Mouse (Mus musculus): ENCODE data around the gene Polr3g. TPM values are rescaled to one million over a fixed set of nuclear protein-coding genes. Genes with fewer than 3 reads are reported as not detected.
"Not testable (repeated sequence)": the region's sequence is repeated elsewhere in the genome, so short reads cannot be mapped to it uniquely, and the experiment has no call there.

The Polr3g gene
- total and polyA plus RNA-seq, 3 experiments = 2.0 to 4.5 (median 3.3) TPM

DNA sequence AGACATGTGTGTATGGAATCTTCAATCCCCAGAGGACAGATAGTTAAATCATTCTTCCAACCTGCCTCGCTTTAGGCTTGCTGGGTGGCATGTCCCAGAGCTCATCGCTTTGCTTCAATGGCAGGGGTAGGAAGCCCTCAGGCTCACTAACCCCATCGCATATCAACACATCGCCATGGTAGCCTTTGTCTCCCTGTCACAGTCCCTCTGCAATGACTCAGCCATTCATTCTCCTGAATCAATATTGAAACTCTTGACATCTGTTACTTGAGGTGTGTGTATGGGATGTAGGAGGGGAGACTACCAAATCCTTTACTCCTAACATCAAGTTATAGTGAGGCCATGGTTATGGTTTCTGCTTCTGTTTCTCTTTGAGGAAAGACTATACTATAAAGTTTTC, 71.2 kb downstream of the Polr3g start:
- H3K9ac ChIP-seq (ENCODE audit: low read depth, low read length) = no peak overlapping the region
- H3K27me3 ChIP-seq (ENCODE audit: control insufficient read depth, insufficient read depth, low read length) = no peaks in the 10 kb centered on the region
- H3K27ac ChIP-seq = no peak overlapping the region
- no peaks in the 10 kb centered on the region for H3K36me3 ChIP-seq (ENCODE audit: control insufficient read depth, insufficient read depth, low read length)
- intact Hi-C loops (cut with DNase I) = loop anchor here (2.0 to 5.0 kb wide), 2 partner anchors 121 to 202 kb away; no protein-coding TSS in a partner anchor
- no peaks in the 10 kb centered on the region for H3K4me1 ChIP-seq (ENCODE audit: control insufficient read depth, insufficient read depth, low read length)
- TF ChIP-seq POLR2A (IDR thresholded peaks at IDR 0.05; ENCODE audit: insufficient read depth, low read depth, low read length) = no peak
- no peak for TF ChIP-seq CTCF (IDR thresholded peaks at IDR 0.05)
- no peak for TF ChIP-seq EP300 (IDR thresholded peaks at IDR 0.05; ENCODE audit: insufficient read depth, low read depth, low read length)
- no peak for DNase-seq
- no peak overlapping the region for H3K4me3 ChIP-seq
- no peaks in the 10 kb centered on the region for H3K79me2 ChIP-seq (replicated peaks; ENCODE audit: control insufficient read depth, insufficient read depth, low read length)
- WGBS = 57% methylated on average over 4 of the region's 4 CpGs

DNA sequence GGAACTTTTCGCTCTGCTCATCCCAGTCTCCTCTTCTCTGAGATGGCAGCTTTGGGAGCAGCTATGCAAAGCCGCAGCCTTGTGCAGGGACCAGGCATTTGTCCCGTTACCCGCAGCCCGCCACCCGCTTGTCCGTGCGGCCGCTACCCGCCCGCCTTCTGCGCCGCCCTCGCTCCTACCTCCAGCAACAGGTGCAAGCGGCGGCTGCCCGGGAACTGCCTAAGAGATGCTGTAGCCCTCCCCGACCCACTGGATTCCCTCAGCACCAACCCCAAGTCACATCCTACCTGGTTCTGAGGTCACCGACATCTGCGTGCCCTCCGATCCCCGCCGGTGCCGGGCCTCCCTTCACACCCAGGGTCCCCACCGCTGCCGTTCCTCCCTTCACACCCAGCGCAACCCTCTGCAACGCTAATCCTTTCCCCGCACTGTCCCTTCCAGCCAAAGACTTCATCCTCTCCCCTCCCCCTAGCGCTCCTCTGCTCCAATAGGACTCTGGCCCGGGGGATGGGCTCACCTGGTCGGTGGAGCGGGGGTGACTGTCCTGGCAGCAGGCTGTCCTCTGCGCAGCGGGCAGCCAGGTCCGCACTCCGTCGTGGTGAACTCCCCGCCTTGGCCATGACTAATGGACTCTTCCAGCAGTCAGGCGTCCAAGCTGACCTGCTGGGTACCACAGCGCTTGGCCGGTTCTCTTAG, 77.9 kb downstream of the Polr3g start, which contains the start of gene Adgrv1:
TSS of gene Adgrv1 (minus strand) at position 435 of the 696 bp plus-strand sequence.
- 3% methylated on average over 42 of the region's 42 CpGs for WGBS
- Histone ChIP-seq H3K36me3 (ENCODE audit: control insufficient read depth, insufficient read depth, low read length) (no peaks in the 10 kb centered on the region), H3K79me2 (replicated peaks; ENCODE audit: control insufficient read depth, insufficient read depth, low read length) (no peaks in the 10 kb centered on the region), H3K4me1 (ENCODE audit: control insufficient read depth, insufficient read depth, low read length) (no peaks in the 10 kb centered on the region), H3K27ac (no peak within 1 kb of the TSS), H3K9ac (ENCODE audit: low read depth, low read length) (no peak within 1 kb of the TSS), H3K27me3 (ENCODE audit: control insufficient read depth, insufficient read depth, low read length) (peaks cover 7% of the 10 kb centered on the region), H3K4me3 (peak within 1 kb of the TSS; percentile 6; the same call in 1 of the 2 replicates)
- intact Hi-C loops (cut with DNase I) = no loop called here
- peak; percentile 29 to 49 for DNase-seq
- TF ChIP-seq EP300 (IDR thresholded peaks at IDR 0.05; ENCODE audit: insufficient read depth, low read depth, low read length) (no peak), POLR2A (IDR thresholded peaks at IDR 0.05; ENCODE audit: insufficient read depth, low read depth, low read length) (no peak), CTCF (IDR thresholded peaks at IDR 0.05) (no peak)

DNA sequence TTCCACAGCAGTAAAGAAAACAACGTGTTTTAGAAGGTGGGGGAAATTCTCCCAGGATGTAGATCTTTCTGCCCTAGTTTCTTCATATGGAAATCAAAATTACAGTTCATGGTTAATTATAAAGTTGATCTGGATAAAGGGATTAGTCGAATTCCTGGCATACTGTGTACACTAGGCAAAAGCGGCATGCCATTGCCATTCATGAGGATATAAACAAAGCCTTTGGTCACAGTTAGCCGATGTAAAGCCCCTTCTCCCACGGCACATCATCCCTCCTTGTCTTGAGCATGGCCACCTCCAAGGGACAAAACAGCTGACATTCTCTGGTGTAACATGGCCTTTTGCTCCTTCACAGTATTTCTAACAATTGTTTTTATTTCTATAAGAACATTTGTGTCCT, 80.2 kb downstream of the Polr3g start:
- no peak overlapping the region for H3K4me3 ChIP-seq
- intact Hi-C loops (cut with DNase I) = no loop called here
- TF ChIP-seq POLR2A (IDR thresholded peaks at IDR 0.05; ENCODE audit: insufficient read depth, low read depth, low read length) = no peak
- no peak for TF ChIP-seq EP300 (IDR thresholded peaks at IDR 0.05; ENCODE audit: insufficient read depth, low read depth, low read length)
- no peak for TF ChIP-seq CTCF (IDR thresholded peaks at IDR 0.05)
- no peak overlapping the region for H3K27ac ChIP-seq
- no peaks in the 10 kb centered on the region for H3K36me3 ChIP-seq (ENCODE audit: control insufficient read depth, insufficient read depth, low read length)
- 70% methylated on average over 5 of the region's 5 CpGs for WGBS
- peaks cover 7% of the 10 kb centered on the region for H3K27me3 ChIP-seq (ENCODE audit: control insufficient read depth, insufficient read depth, low read length)
- no peaks in the 10 kb centered on the region for H3K4me1 ChIP-seq (ENCODE audit: control insufficient read depth, insufficient read depth, low read length)
- no peaks in the 10 kb centered on the region for H3K79me2 ChIP-seq (replicated peaks; ENCODE audit: control insufficient read depth, insufficient read depth, low read length)
- no peak for DNase-seq
- H3K9ac ChIP-seq (ENCODE audit: low read depth, low read length) = no peak overlapping the region

DNA sequence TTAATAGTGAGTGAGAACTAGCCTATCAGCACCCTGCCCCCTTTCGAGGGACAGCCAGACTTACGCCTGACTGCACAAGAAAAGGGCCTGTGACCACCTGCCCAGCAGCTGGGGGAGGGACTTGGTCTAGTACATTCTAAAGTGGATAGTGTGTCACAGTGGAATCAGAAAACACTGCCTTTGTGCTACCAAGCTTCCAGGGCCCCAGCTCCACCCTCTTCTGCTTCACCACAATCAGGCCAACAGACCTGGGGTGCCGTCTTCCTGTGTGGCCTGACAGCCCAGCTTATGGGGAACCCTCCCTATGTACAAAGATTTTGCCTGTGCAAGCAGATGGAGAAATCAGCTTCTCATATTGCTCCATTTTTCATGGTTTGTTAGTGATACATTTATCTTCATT, 81.4 kb downstream of the Polr3g start:
- Histone ChIP-seq H3K36me3 (ENCODE audit: control insufficient read depth, insufficient read depth, low read length) (no peaks in the 10 kb centered on the region), H3K4me1 (ENCODE audit: control insufficient read depth, insufficient read depth, low read length) (no peaks in the 10 kb centered on the region), H3K79me2 (replicated peaks; ENCODE audit: control insufficient read depth, insufficient read depth, low read length) (no peaks in the 10 kb centered on the region), H3K4me3 (no peak overlapping the region), H3K27ac (no peak overlapping the region), H3K9ac (ENCODE audit: low read depth, low read length) (no peak overlapping the region), H3K27me3 (ENCODE audit: control insufficient read depth, insufficient read depth, low read length) (peaks cover 7% of the 10 kb centered on the region)
- 71% methylated on average over 3 of the region's 3 CpGs for WGBS
- DNase-seq = no peak
- TF ChIP-seq POLR2A (IDR thresholded peaks at IDR 0.05; ENCODE audit: insufficient read depth, low read depth, low read length) (no peak), CTCF (IDR thresholded peaks at IDR 0.05) (no peak), EP300 (IDR thresholded peaks at IDR 0.05; ENCODE audit: insufficient read depth, low read depth, low read length) (no peak)
- intact Hi-C loops (cut with DNase I) = no loop called here

DNA sequence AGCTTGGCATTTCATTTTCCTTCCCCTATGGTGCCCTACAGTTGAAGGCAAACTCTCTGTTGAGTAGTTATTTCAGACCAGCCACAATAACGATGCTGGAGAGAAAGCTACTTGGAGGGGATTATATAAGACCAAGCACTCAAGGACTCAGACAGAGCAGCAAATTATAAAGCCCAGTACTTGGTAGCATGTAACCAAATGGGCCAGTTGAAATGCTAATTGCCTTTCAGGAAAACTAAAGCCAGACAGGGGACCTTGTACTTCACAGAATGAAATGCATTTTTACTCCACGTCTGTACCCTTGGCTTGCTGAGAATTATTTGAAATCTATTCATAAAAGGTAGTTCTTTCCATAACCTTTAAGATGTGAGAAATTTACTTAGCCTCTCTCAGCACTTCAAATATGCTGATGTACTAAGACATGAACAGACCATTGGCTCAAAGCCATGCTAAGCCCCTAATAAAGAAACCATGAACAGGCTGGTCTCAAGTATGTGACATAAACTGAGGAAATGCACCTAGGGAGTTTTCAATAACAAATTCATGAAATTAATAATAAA, 82.1 kb downstream of the Polr3g start:
- no peak overlapping the region for H3K27ac ChIP-seq
- H3K27me3 ChIP-seq (ENCODE audit: control insufficient read depth, insufficient read depth, low read length) = peaks cover 7% of the 10 kb centered on the region
- no peak for DNase-seq
- H3K4me1 ChIP-seq (ENCODE audit: control insufficient read depth, insufficient read depth, low read length) = no peaks in the 10 kb centered on the region
- intact Hi-C loops (cut with DNase I) = no loop called here
- TF ChIP-seq CTCF (IDR thresholded peaks at IDR 0.05) (no peak), EP300 (IDR thresholded peaks at IDR 0.05; ENCODE audit: insufficient read depth, low read depth, low read length) (no peak), POLR2A (IDR thresholded peaks at IDR 0.05; ENCODE audit: insufficient read depth, low read depth, low read length) (no peak)
- 65% methylated on average over 2 of the region's 2 CpGs for WGBS
- H3K79me2 ChIP-seq (replicated peaks; ENCODE audit: control insufficient read depth, insufficient read depth, low read length) = no peaks in the 10 kb centered on the region
- no peaks in the 10 kb centered on the region for H3K36me3 ChIP-seq (ENCODE audit: control insufficient read depth, insufficient read depth, low read length)
- H3K9ac ChIP-seq (ENCODE audit: low read depth, low read length) = no peak overlapping the region
- H3K4me3 ChIP-seq = no peak overlapping the region

DNA sequence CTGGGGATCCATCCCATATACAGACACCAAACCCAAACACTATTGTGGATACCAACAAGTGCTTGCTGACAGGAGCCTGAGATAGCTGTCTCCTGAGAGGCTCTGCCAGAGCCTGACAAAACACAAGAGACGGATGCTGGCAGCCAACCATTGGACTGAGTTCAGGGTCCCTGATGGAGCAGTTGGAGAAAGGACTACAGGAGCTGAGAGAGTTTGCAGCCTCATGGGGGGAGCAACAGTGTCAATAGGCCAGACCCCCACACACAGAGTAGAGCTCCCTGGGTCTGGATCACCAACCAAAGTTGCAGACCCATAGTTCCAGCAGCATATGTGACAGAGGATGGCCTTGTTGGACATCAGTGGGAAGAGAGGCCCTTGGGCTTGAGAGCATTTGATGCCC, 83.0 kb downstream of the Polr3g start:
- H3K27ac ChIP-seq; intact Hi-C loops (cut with DNase I); H3K79me2 ChIP-seq (replicated peaks; ENCODE audit: control insufficient read depth, insufficient read depth, low read length); DNase-seq; H3K36me3 ChIP-seq (ENCODE audit: control insufficient read depth, insufficient read depth, low read length); H3K4me1 ChIP-seq (ENCODE audit: control insufficient read depth, insufficient read depth, low read length); H3K27me3 ChIP-seq (ENCODE audit: control insufficient read depth, insufficient read depth, low read length); H3K4me3 ChIP-seq; H3K9ac ChIP-seq (ENCODE audit: low read depth, low read length): not testable (repeated sequence)
- 46% methylated on average over 1 of the region's 1 CpGs for WGBS

Other genes with a start within 250 kb of the Polr3g start
- gene Adgrv1, start 77.9 kb downstream of the Polr3g start, total RNA-seq (2021) = under 1 TPM in 1 of 2 experiments, not detected in 1; 0.30 TPM
- gene Adgrv1, start 77.9 kb downstream of the Polr3g start, polyA plus RNA-seq (2012; rRNA removed) = 0.18 and 0.35 TPM in 2 replicates
- gene Lysmd3, start 53.4 kb downstream of the Polr3g start, total RNA-seq (2021) = 10 to 100 TPM; 13.2 to 17.2 TPM
- gene Lysmd3, start 53.4 kb downstream of the Polr3g start, polyA plus RNA-seq (2012; rRNA removed) = 4.3 and 9.3 TPM in 2 replicates
- gene Mblac2, start 328 bp upstream of the Polr3g start, total RNA-seq (2021) = 1 to 10 TPM; 5.1 to 5.9 TPM
- 2.5 and 4.7 TPM in 2 replicates for gene Mblac2, start 328 bp upstream of the Polr3g start, polyA plus RNA-seq (2012; rRNA removed)
- 10 to 100 TPM; 52.0 to 53.0 TPM for gene Cetn3, start 72.1 kb upstream of the Polr3g start, total RNA-seq (2021)
- gene Cetn3, start 72.1 kb upstream of the Polr3g start, polyA plus RNA-seq (2012; rRNA removed) = 5.0 and 12.9 TPM in 2 replicates